Mouse (Mus musculus) c-Kit-positive CD71-positive TER-119-positive erythroid progenitor cells, embryonic 14.5 days (primary cell): ENCODE data around the gene Olfr1564.
"Not testable (repeated sequence)": the region's sequence is repeated elsewhere in the genome, so short reads cannot be mapped to it uniquely, and the experiment has no call there.

Source experiments
- DNase-seq: peaks from one replicate; pipeline ENCODE4 v3.0.0-alpha.2; 2013; ENCODE audit warnings: low spot score

Olfr1564 gene

DNA sequence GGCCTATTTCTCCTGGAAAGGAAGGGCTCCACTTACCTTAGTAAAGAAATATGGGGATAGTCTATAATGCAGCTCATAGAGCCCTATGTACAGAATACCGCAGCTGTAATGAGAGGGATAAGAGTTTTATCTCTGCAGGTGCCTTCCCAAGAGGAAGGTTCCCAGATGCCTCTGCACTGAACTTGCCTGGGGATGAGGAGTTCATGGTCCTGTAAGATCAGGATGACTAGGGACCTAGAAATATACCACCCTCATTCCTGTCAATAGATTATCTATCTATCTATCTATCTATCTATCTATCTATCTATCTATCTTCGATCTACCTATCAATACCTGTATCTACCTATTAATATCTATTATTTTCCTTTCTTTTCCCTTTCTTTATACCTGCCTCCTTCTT, at the start of gene Olfr1564:
Gene Olfr1564, minus strand, starts transcription at position 101 of the 400 bp plus-strand sequence.
- no peak for DNase-seq

DNA sequence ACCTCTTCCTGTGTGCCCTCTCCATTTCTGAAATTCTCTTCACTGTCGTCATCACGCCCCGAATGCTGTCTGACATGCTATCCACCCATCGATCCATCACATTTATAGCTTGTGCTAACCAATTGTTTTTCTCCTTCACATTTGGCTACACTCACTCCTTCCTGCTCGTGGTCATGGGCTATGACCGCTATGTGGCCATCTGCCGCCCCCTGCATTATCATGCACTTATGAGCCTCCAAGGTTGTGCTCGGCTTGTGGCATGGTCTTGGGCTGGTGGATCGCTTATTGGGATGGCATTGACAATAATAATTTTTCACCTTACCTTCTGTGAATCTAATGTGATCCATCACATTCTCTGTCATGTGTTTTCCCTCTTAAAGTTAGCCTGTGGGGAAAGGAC, 47.4 kb upstream of the Olfr1564 start:
- no peak for DNase-seq

DNA sequence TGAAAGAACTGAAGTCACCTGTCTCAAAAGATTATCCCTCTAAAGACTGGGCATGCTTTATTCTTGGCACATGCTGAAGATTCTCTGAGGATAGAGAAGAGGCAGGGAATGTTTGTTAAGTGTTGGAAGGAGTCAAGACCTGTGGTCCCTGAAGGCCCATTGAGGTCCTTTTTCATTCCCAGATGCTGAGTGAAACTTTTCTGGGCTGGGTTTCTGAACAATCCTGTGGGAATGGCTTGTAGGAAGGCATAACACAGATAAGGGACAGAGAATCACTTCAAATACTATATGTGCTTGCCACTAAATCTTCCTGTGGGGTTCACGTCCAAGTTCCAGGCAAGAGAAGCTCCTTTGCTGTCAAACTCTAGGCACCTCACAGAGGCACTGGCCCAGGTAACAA, 42.9 kb upstream of the Olfr1564 start, which contains the start of gene Olfr63:
Gene Olfr63, plus strand, starts transcription at position 301 of the 400 bp plus-strand sequence.
- no peak for DNase-seq

DNA sequence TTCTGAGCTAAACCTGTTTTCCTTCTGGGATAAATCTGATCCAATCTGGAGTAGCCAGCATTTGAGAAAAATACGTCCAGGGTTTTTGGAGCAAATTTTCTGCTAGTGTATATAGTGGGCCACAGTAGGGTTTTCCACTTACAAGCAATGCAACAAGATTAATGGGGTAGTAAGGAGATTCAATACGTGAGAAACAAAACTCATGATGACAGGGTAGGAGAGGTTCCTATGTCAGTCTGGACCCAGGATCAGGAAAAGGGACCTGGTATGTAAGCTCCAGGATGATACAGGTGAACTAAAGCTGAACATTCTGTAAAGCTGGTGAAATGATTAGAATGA, 33.8 kb upstream of the Olfr1564 start:
- DNase-seq, result not testable (repeated sequence)

GRCm38 (mm10) chr17:33254530-33255318, 33.2 kb upstream of the Olfr1564 start, which contains the start of gene Zfp955a:
Gene Zfp955a (minus strand): TSS chr17:33255145.
- not testable (repeated sequence) for DNase-seq

GRCm38 (mm10) chr17:33236646-33237045, 15.2 kb upstream of the Olfr1564 start:
- not testable (repeated sequence) for DNase-seq

DNA sequence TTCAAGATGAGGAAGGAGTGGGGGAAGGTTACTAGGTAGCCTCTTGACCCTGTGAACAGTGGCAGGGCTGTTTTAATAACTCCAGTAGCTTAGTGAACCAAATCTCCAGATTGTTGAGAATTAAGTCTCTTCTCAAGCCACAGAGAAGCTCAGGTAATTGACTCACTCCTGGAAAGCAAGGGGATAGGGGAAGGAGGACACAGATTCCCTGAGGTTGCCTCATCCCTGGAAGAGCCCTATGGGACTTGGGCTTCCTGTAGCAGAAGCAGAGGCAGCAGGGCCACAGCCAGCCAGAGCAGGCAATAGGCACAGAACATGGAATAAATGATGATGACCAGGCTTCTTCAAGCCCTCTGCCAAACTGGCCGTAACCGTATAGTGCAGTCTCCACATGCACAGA, 30.5 kb downstream of the Olfr1564 start, which contains the start of gene Olfr239:
Gene Olfr239, plus strand, starts transcription at position 301 of the 400 bp plus-strand sequence.
- not testable (repeated sequence) for DNase-seq

DNA sequence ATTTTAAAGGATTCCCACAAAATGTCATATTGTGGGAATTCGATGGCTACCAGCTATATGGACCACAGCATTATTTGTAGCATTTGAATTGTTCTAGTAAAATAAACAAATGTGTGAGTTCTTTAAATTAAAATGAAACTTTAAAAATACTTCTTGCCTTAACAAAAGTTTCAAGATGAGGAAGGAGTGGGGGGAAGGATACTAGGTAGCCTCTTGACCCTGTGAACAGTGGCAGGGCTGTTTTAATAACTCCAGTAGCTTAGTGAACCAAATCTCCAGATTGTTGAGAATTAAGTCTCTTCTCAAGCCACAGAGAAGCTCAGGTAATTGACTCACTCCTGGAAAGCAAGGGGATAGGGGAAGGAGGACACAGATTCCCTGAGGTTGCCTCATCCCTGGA, 53.3 kb downstream of the Olfr1564 start, which contains the start of gene Olfr55:
Gene Olfr55, plus strand, starts transcription at position 301 of the 400 bp plus-strand sequence.
- DNase-seq, result not testable (repeated sequence)
